Mouse (Mus musculus): ENCODE measurements around the gene Cmas. TPM values are rescaled to one million over a fixed set of nuclear protein-coding genes. Genes with fewer than 3 reads are reported as not detected.
A peak's percentile ranks its signal among the peaks of the same experiment; 100 is the strongest.

Gene Cmas
- 75.4 and 78.5 TPM in 2 replicates for polyA plus RNA-seq (2015; fragmentation: Nextera tagmentation; extraction: Ambion mirVana)

GRCm38 (mm10) chr6:142756507-142757333 is at the start of gene Cmas:
Cmas (plus strand) TSS chr6:142756686.
- H3K27ac ChIP-seq (ENCODE audit: low read length), result peak within 1 kb of the TSS; percentile 92
- H3K4me3 ChIP-seq (ENCODE audit: low read length), result peak within 1 kb of the TSS; percentile 96
- under 1% methylated on average over 66 of the region's 68 CpGs for WGBS
- peaks cover 21% of the 10 kb centered on the region for H3K4me1 ChIP-seq (ENCODE audit: control insufficient read depth, insufficient read depth, low read length)
- H3K4me2 ChIP-seq (ENCODE audit: low read depth, low read length), result peak within 1 kb of the TSS; percentile 91
- ATAC-seq (replicated peaks; ENCODE audit: extremely low read depth, insufficient read depth, low FRiP score), result peak; percentile 94
- no peaks in the 10 kb centered on the region for H3K27me3 ChIP-seq (ENCODE audit: control insufficient read depth, insufficient read depth, low read length)
- peak within 1 kb of the TSS; percentile 96 for H3K9ac ChIP-seq (ENCODE audit: low read length)
- no peaks in the 10 kb centered on the region for H3K9me3 ChIP-seq (replicated peaks; ENCODE audit: control insufficient read depth, low read length)
- peaks cover 4% of the 10 kb centered on the region; the same call in 1 of the 2 replicates for H3K36me3 ChIP-seq (ENCODE audit: control insufficient read depth, insufficient read depth)

- H3K4me2 ChIP-seq (ENCODE audit: low read depth, low read length), result no peak overlapping the region
- no peak overlapping the region for H3K9ac ChIP-seq (ENCODE audit: low read length)
- no peaks in the 10 kb centered on the region for H3K36me3 ChIP-seq (ENCODE audit: control insufficient read depth, insufficient read depth)
- H3K9me3 ChIP-seq (replicated peaks; ENCODE audit: control insufficient read depth, low read length), result no peaks in the 10 kb centered on the region
- ATAC-seq (replicated peaks; ENCODE audit: extremely low read depth, insufficient read depth, low FRiP score), result no peak
- H3K27ac ChIP-seq (ENCODE audit: low read length), result no peak overlapping the region
- H3K4me3 ChIP-seq (ENCODE audit: low read length), result no peak overlapping the region
- WGBS, result 81% methylated on average over 3 of the region's 3 CpGs
- H3K27me3 ChIP-seq (ENCODE audit: control insufficient read depth, insufficient read depth, low read length), result no peaks in the 10 kb centered on the region
- H3K4me1 ChIP-seq (ENCODE audit: control insufficient read depth, insufficient read depth, low read length), result peaks cover 18% of the 10 kb centered on the region
These were observed 49.8 kb upstream of the Cmas start for GRCm38 (mm10) chr6:142706688-142707087.

- H3K9me3 ChIP-seq (replicated peaks; ENCODE audit: control insufficient read depth, low read length), result no peaks in the 10 kb centered on the region
- peak; percentile 39; the same call in 1 of the 2 replicates for ATAC-seq (replicated peaks; ENCODE audit: extremely low read depth, insufficient read depth, low FRiP score)
- no peaks in the 10 kb centered on the region for H3K27me3 ChIP-seq (ENCODE audit: control insufficient read depth, insufficient read depth, low read length)
- H3K4me1 ChIP-seq (ENCODE audit: control insufficient read depth, insufficient read depth, low read length), result peaks cover 15% of the 10 kb centered on the region
- 60% methylated on average over 6 of the region's 6 CpGs for WGBS
- H3K36me3 ChIP-seq (ENCODE audit: control insufficient read depth, insufficient read depth), result no peaks in the 10 kb centered on the region
- H3K4me2 ChIP-seq (ENCODE audit: low read depth, low read length), result no peak overlapping the region
- no peak overlapping the region for H3K4me3 ChIP-seq (ENCODE audit: low read length)
- H3K27ac ChIP-seq (ENCODE audit: low read length), result peak overlapping the region; percentile 19; the same call in 1 of the 2 replicates
- H3K9ac ChIP-seq (ENCODE audit: low read length), result no peak overlapping the region
These were observed 48.1 kb upstream of the Cmas start for GRCm38 (mm10) chr6:142708369-142708768.

GRCm38 (mm10) chr6:142710690-142711089 is 45.8 kb upstream of the Cmas start:
- Histone ChIP-seq H3K27me3 (ENCODE audit: control insufficient read depth, insufficient read depth, low read length) (no peaks in the 10 kb centered on the region), H3K4me2 (ENCODE audit: low read depth, low read length) (no peak overlapping the region), H3K27ac (ENCODE audit: low read length) (peak overlapping the region; percentile 33; the same call in 1 of the 2 replicates), H3K4me3 (ENCODE audit: low read length) (no peak overlapping the region), H3K4me1 (ENCODE audit: control insufficient read depth, insufficient read depth, low read length) (peaks cover 9% of the 10 kb centered on the region), H3K9ac (ENCODE audit: low read length) (no peak overlapping the region), H3K36me3 (ENCODE audit: control insufficient read depth, insufficient read depth) (no peaks in the 10 kb centered on the region), H3K9me3 (replicated peaks; ENCODE audit: control insufficient read depth, low read length) (peaks cover 4% of the 10 kb centered on the region; the same call in 1 of the 2 replicates)
- no peak for ATAC-seq (replicated peaks; ENCODE audit: extremely low read depth, insufficient read depth, low FRiP score)
- 60% methylated on average over 6 of the region's 6 CpGs for WGBS

GRCm38 (mm10) chr6:142711106-142711505 is 45.4 kb upstream of the Cmas start:
- no peak for ATAC-seq (replicated peaks; ENCODE audit: extremely low read depth, insufficient read depth, low FRiP score)
- Histone ChIP-seq H3K9me3 (replicated peaks; ENCODE audit: control insufficient read depth, low read length) (peaks cover 4% of the 10 kb centered on the region; the same call in 1 of the 2 replicates), H3K36me3 (ENCODE audit: control insufficient read depth, insufficient read depth) (no peaks in the 10 kb centered on the region), H3K4me3 (ENCODE audit: low read length) (no peak overlapping the region), H3K9ac (ENCODE audit: low read length) (no peak overlapping the region), H3K4me1 (ENCODE audit: control insufficient read depth, insufficient read depth, low read length) (peaks cover 9% of the 10 kb centered on the region), H3K27ac (ENCODE audit: low read length) (peak overlapping the region; percentile 76), H3K4me2 (ENCODE audit: low read depth, low read length) (peak overlapping the region; percentile 26), H3K27me3 (ENCODE audit: control insufficient read depth, insufficient read depth, low read length) (no peaks in the 10 kb centered on the region)
- 55% methylated on average over 4 of the region's 4 CpGs for WGBS

GRCm38 (mm10) chr6:142715026-142715425 is 41.5 kb upstream of the Cmas start:
- Histone ChIP-seq H3K27ac (ENCODE audit: low read length) (no peak overlapping the region), H3K4me2 (ENCODE audit: low read depth, low read length) (no peak overlapping the region), H3K9ac (ENCODE audit: low read length) (no peak overlapping the region), H3K36me3 (ENCODE audit: control insufficient read depth, insufficient read depth) (no peaks in the 10 kb centered on the region), H3K4me1 (ENCODE audit: control insufficient read depth, insufficient read depth, low read length) (peaks cover 3% of the 10 kb centered on the region; the same call in 1 of the 2 replicates), H3K27me3 (ENCODE audit: control insufficient read depth, insufficient read depth, low read length) (no peaks in the 10 kb centered on the region), H3K4me3 (ENCODE audit: low read length) (no peak overlapping the region), H3K9me3 (replicated peaks; ENCODE audit: control insufficient read depth, low read length) (peaks cover 4% of the 10 kb centered on the region; the same call in 1 of the 2 replicates)
- no peak for ATAC-seq (replicated peaks; ENCODE audit: extremely low read depth, insufficient read depth, low FRiP score)
- 59% methylated on average over 8 of the region's 8 CpGs for WGBS

GRCm38 (mm10) chr6:142717186-142717585 is 39.3 kb upstream of the Cmas start:
- H3K4me3 ChIP-seq (ENCODE audit: low read length), result no peak overlapping the region
- 61% methylated on average over 4 of the region's 4 CpGs for WGBS

GRCm38 (mm10) chr6:142718167-142718566 is 38.3 kb upstream of the Cmas start:
- peaks cover 6% of the 10 kb centered on the region; the same call in 1 of the 2 replicates for H3K9me3 ChIP-seq (replicated peaks; ENCODE audit: control insufficient read depth, low read length)
- 68% methylated on average over 7 of the region's 7 CpGs for WGBS
- H3K27ac ChIP-seq (ENCODE audit: low read length), result no peak overlapping the region
- H3K4me1 ChIP-seq (ENCODE audit: control insufficient read depth, insufficient read depth, low read length), result peaks cover 3% of the 10 kb centered on the region; the same call in 1 of the 2 replicates
- H3K36me3 ChIP-seq (ENCODE audit: control insufficient read depth, insufficient read depth), result no peaks in the 10 kb centered on the region
- H3K4me2 ChIP-seq (ENCODE audit: low read depth, low read length), result no peak overlapping the region
- ATAC-seq (replicated peaks; ENCODE audit: extremely low read depth, insufficient read depth, low FRiP score), result no peak
- H3K4me3 ChIP-seq (ENCODE audit: low read length), result no peak overlapping the region
- H3K9ac ChIP-seq (ENCODE audit: low read length), result no peak overlapping the region
- H3K27me3 ChIP-seq (ENCODE audit: control insufficient read depth, insufficient read depth, low read length), result no peaks in the 10 kb centered on the region

More at GRCm38 (mm10) chr6:142717186-142717585, 39.3 kb upstream of the Cmas start:
- ATAC-seq (replicated peaks; ENCODE audit: extremely low read depth, insufficient read depth, low FRiP score), result no peak
- H3K27ac ChIP-seq (ENCODE audit: low read length), result no peak overlapping the region
- no peak overlapping the region for H3K9ac ChIP-seq (ENCODE audit: low read length)
- H3K27me3 ChIP-seq (ENCODE audit: control insufficient read depth, insufficient read depth, low read length), result no peaks in the 10 kb centered on the region
- peaks cover 4% of the 10 kb centered on the region; the same call in 1 of the 2 replicates for H3K9me3 ChIP-seq (replicated peaks; ENCODE audit: control insufficient read depth, low read length)
- H3K4me2 ChIP-seq (ENCODE audit: low read depth, low read length), result no peak overlapping the region
- H3K4me1 ChIP-seq (ENCODE audit: control insufficient read depth, insufficient read depth, low read length), result peaks cover 4% of the 10 kb centered on the region; the same call in 1 of the 2 replicates
- H3K36me3 ChIP-seq (ENCODE audit: control insufficient read depth, insufficient read depth), result no peaks in the 10 kb centered on the region

- Histone ChIP-seq H3K27ac (ENCODE audit: low read length) (no peak overlapping the region), H3K9ac (ENCODE audit: low read length) (no peak overlapping the region), H3K4me1 (ENCODE audit: control insufficient read depth, insufficient read depth, low read length) (peaks cover 3% of the 10 kb centered on the region; the same call in 1 of the 2 replicates), H3K36me3 (ENCODE audit: control insufficient read depth, insufficient read depth) (no peaks in the 10 kb centered on the region), H3K9me3 (replicated peaks; ENCODE audit: control insufficient read depth, low read length) (0 out of 2 replicates have a peak, but pooled peaks cover 3% of the 10 kb centered on the region), H3K27me3 (ENCODE audit: control insufficient read depth, insufficient read depth, low read length) (no peaks in the 10 kb centered on the region), H3K4me2 (ENCODE audit: low read depth, low read length) (no peak overlapping the region), H3K4me3 (ENCODE audit: low read length) (no peak overlapping the region)
- 54% methylated on average over 6 of the region's 6 CpGs for WGBS
- peak; percentile 37; the same call in 1 of the 2 replicates for ATAC-seq (replicated peaks; ENCODE audit: extremely low read depth, insufficient read depth, low FRiP score)
These were observed 35.8 kb upstream of the Cmas start for GRCm38 (mm10) chr6:142720641-142721040.

Data from heart, embryonic 16.5 days (tissue).